Mouse (Mus musculus): ENCODE data around the gene Des. TPM values are rescaled to one million over a fixed set of nuclear protein-coding genes. Genes with fewer than 3 reads are reported as not detected.

The Des gene
- 0.03 and 0.12 TPM in 2 replicates for polyA plus RNA-seq (2012)

- Histone ChIP-seq H3K27me3 (ENCODE audit: control insufficient read depth) (peaks cover 23% of the 10 kb centered on the region), H3K4me3 (replicated peaks) (peak within 1 kb of the TSS; percentile 10)
- no peak for TF ChIP-seq GATA1 (IDR thresholded peaks at IDR 0.05; ENCODE audit: low read length)
- TF ChIP-seq TAL1 (IDR thresholded peaks at IDR 0.05; ENCODE audit: low read length) = no peak
These were observed at the start of gene Des for GRCm38 (mm10) chr1:75360112-75361031. Gene Des, plus strand, starts transcription at chr1:75360329.

GRCm38 (mm10) chr1:75311694-75312093, 48.4 kb upstream of the Des start:
- Histone ChIP-seq H3K36me3 (ENCODE audit: control insufficient read depth) (peaks cover 72% of the 10 kb centered on the region), H3K27me3 (ENCODE audit: control insufficient read depth) (no peaks in the 10 kb centered on the region), H3K4me3 (replicated peaks) (no peak overlapping the region), H3K9me3 (ENCODE audit: control insufficient read depth, low read length) (no peaks in the 10 kb centered on the region), H3K4me1 (ENCODE audit: control insufficient read depth) (peaks cover 17% of the 10 kb centered on the region)
- no peak for TF ChIP-seq GATA1 (IDR thresholded peaks at IDR 0.05; ENCODE audit: low read length)
- TF ChIP-seq TAL1 (IDR thresholded peaks at IDR 0.05; ENCODE audit: low read length) = no peak

More at GRCm38 (mm10) chr1:75360112-75361031, at the start of gene Des:
- Histone ChIP-seq H3K4me1 (ENCODE audit: control insufficient read depth) (no peaks in the 10 kb centered on the region), H3K9me3 (ENCODE audit: control insufficient read depth, low read length) (no peaks in the 10 kb centered on the region), H3K36me3 (ENCODE audit: control insufficient read depth) (no peaks in the 10 kb centered on the region)

DNA sequence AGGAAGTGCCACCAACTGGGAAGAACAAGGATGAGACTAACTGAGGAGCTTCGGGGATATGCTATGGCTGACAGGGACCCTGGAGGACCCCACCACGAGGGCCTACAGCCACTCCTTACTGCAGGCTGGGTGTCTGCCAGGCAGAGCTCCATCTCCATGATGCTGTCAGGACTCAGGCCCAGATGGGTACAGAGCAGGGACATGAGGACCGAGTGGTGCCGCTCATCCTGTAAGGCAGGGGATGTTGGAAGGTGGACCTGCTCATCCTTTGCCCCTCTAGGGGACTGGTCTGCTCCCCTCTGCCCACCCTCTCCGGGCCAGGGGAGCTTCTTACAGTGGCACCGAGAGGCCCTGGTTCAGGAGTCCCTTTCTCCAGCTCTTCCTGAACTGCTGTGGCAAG, 45.1 kb upstream of the Des start:
- TF ChIP-seq GATA1 (IDR thresholded peaks at IDR 0.05; ENCODE audit: low read length) = no peak
- no peak for TF ChIP-seq TAL1 (IDR thresholded peaks at IDR 0.05; ENCODE audit: low read length)
- Histone ChIP-seq H3K9me3 (ENCODE audit: control insufficient read depth, low read length) (0 out of 2 replicates have a peak, but pooled peaks cover 2% of the 10 kb centered on the region), H3K4me1 (ENCODE audit: control insufficient read depth) (peaks cover 36% of the 10 kb centered on the region), H3K27me3 (ENCODE audit: control insufficient read depth) (no peaks in the 10 kb centered on the region), H3K4me3 (replicated peaks) (no peak overlapping the region), H3K36me3 (ENCODE audit: control insufficient read depth) (peaks cover 54% of the 10 kb centered on the region)

DNA sequence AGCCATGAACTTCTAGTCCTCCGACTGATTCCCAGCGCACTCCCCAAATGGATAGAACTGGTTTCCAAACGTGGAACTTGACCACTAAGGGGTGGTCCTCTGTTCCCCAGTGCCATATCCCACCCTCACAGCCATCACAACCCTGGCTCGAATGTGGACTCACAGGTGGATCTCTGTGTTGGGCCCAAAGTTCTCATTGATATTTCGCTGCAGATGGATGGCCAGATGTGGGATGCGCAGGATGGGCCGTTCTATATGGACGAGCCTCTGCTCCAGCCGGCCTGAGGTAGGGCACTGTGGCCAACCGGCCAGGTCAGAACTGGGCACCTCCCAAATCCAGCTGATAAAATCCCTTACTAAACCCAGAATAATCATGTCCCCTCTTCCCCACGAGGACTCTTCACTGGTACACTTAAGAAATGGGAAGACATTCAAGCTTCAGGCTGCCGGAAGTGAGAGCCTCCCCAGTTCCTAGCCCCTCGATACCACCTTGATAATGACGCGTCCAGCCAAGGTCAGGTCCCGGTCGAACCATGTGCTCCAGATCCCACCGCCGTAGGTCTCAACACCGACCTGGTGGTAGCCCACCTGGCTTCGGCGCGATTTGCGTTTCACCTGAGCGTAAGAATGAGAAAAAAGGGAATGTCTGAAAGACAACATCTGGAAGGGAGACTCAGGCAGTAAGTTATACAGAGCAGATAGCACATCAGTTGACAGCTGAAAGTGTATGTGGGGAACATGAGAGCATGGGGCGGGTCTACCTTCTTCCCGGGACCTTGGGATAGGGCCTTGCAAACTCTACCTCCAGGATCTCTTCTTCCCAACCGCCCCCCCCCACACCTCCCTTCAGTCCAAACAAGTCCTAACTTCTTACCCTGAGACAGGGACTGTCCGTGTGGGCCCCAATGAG, 44.4 kb upstream of the Des start:
- H3K27me3 ChIP-seq (ENCODE audit: control insufficient read depth) = no peaks in the 10 kb centered on the region
- peaks cover 48% of the 10 kb centered on the region for H3K36me3 ChIP-seq (ENCODE audit: control insufficient read depth)
- H3K4me3 ChIP-seq (replicated peaks) = peak overlapping the region; percentile 89
- H3K4me1 ChIP-seq (ENCODE audit: control insufficient read depth) = peaks cover 36% of the 10 kb centered on the region
- TF ChIP-seq GATA1 (IDR thresholded peaks at IDR 0.05; ENCODE audit: low read length) (no peak), TAL1 (IDR thresholded peaks at IDR 0.05; ENCODE audit: low read length) (no peak)
- 0 out of 2 replicates have a peak, but pooled peaks cover 2% of the 10 kb centered on the region for H3K9me3 ChIP-seq (ENCODE audit: control insufficient read depth, low read length)

DNA sequence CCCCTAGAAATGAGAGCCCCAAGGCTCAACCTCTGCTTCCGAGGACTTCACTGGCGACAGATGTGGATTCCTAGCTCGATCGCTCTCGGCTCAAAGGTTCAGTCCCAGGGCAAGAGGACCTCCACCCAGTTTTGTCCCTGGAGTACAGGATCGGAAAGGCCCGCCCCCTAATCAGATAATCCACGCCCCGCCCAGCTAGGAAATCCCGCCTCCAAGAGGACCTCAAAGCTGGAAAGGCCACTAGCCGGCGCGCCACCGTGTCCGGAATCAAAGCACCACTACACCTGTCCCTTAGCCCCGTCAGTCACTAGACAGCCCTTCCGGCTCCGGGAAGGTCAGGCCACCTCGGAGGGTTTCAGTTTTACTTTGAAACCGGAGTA, 43.3 kb upstream of the Des start:
- Histone ChIP-seq H3K9me3 (ENCODE audit: control insufficient read depth, low read length) (0 out of 2 replicates have a peak, but pooled peaks cover 2% of the 10 kb centered on the region), H3K36me3 (ENCODE audit: control insufficient read depth) (peaks cover 37% of the 10 kb centered on the region), H3K4me1 (ENCODE audit: control insufficient read depth) (peaks cover 36% of the 10 kb centered on the region), H3K27me3 (ENCODE audit: control insufficient read depth) (0 out of 2 replicates have a peak, but pooled peaks cover 3% of the 10 kb centered on the region), H3K4me3 (replicated peaks) (peak overlapping the region; percentile 89)
- TF ChIP-seq TAL1 (IDR thresholded peaks at IDR 0.05; ENCODE audit: low read length) (no peak), GATA1 (IDR thresholded peaks at IDR 0.05; ENCODE audit: low read length) (peak; percentile 86)

GRCm38 (mm10) chr1:75317241-75318201, 42.6 kb upstream of the Des start, which contains the start of gene Dnpep:
Gene Dnpep, minus strand, starts transcription at chr1:75317990.
- peaks cover 36% of the 10 kb centered on the region for H3K4me1 ChIP-seq (ENCODE audit: control insufficient read depth)
- TF ChIP-seq GATA1 (IDR thresholded peaks at IDR 0.05; ENCODE audit: low read length) = no peak
- TF ChIP-seq TAL1 (IDR thresholded peaks at IDR 0.05; ENCODE audit: low read length) = no peak
- peaks cover 30% of the 10 kb centered on the region for H3K36me3 ChIP-seq (ENCODE audit: control insufficient read depth)
- peak within 1 kb of the TSS; percentile 89 for H3K4me3 ChIP-seq (replicated peaks)
- H3K9me3 ChIP-seq (ENCODE audit: control insufficient read depth, low read length) = 0 out of 2 replicates have a peak, but pooled peaks cover 2% of the 10 kb centered on the region
- H3K27me3 ChIP-seq (ENCODE audit: control insufficient read depth) = 0 out of 2 replicates have a peak, but pooled peaks cover 3% of the 10 kb centered on the region

DNA sequence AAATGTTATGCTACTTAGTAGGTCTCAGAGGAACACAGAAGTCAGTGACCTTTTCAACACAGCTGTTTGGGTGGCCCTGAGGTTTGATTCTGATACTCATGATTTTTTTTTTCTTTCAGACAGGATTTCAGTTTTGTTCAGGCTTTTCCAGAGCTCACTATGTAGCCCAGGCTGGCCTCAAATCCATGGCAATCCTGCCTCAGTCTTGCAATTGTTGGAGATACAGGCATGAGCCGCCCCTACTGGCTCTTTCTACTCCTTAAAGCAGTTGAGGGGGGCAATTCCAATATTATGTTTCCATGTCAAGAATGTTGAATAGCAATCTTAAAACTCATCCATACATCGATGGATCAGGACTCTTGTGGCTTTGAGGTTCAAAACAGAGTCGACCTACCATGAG, 41.8 kb upstream of the Des start:
- peak overlapping the region; percentile 89 for H3K4me3 ChIP-seq (replicated peaks)
- 0 out of 2 replicates have a peak, but pooled peaks cover 2% of the 10 kb centered on the region for H3K9me3 ChIP-seq (ENCODE audit: control insufficient read depth, low read length)
- H3K4me1 ChIP-seq (ENCODE audit: control insufficient read depth) = peaks cover 35% of the 10 kb centered on the region
- peaks cover 22% of the 10 kb centered on the region for H3K36me3 ChIP-seq (ENCODE audit: control insufficient read depth)
- TF ChIP-seq GATA1 (IDR thresholded peaks at IDR 0.05; ENCODE audit: low read length) (no peak), TAL1 (IDR thresholded peaks at IDR 0.05; ENCODE audit: low read length) (no peak)
- H3K27me3 ChIP-seq (ENCODE audit: control insufficient read depth) = 0 out of 2 replicates have a peak, but pooled peaks cover 3% of the 10 kb centered on the region

DNA sequence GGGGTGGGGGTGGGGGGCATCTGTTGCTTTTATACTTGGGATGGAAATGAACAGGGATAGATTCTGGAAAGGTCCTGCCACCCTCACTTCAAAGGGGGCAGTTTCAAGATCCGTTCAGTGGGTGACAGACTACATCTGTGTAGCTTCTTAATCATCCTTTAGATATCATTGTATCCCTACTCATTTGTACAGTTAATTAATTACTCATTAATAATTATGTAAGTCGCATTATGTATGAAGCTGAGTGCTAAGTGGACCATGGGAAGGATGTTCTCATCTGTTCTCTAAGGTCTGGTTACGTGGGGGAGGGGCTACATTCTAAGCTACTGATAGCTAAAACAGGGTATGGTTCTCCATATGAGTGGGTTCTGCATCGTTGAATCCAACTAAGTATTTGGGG, 41.4 kb upstream of the Des start:
- TF ChIP-seq TAL1 (IDR thresholded peaks at IDR 0.05; ENCODE audit: low read length) (no peak), GATA1 (IDR thresholded peaks at IDR 0.05; ENCODE audit: low read length) (no peak)
- H3K4me1 ChIP-seq (ENCODE audit: control insufficient read depth) = peaks cover 32% of the 10 kb centered on the region

More for the DNA sequence above, 41.4 kb upstream of the Des start:
- 0 out of 2 replicates have a peak, but pooled peaks cover 2% of the 10 kb centered on the region for H3K9me3 ChIP-seq (ENCODE audit: control insufficient read depth, low read length)
- 0 out of 2 replicates have a peak, but pooled peaks cover 3% of the 10 kb centered on the region for H3K27me3 ChIP-seq (ENCODE audit: control insufficient read depth)
- no peak overlapping the region for H3K4me3 ChIP-seq (replicated peaks)
- peaks cover 18% of the 10 kb centered on the region for H3K36me3 ChIP-seq (ENCODE audit: control insufficient read depth)

Data from erythroblast, embryonic 14.5 days (primary cell).